Mouse (Mus musculus): ENCODE results near the gene Ntn1.

DNA sequence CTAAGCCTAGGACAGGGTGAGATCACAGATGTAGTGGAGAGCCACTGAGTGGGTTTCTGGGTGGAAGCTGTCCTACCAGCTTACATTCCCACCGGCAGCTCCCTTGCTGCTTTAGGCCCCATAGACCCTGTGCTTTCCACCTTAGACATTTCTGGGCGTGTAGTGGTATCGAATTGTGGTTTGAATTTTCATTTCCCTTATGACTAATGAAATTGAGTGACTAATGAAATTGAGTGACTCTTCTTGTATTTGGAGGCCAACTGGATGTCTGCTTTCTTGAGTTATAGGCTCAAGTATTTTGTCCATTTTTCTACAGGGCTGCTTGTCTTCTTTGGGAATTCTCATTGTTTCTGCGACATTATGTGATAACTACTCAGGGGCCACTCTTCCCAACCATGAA, 45.9 kb upstream of the Ntn1 start:
- TF ChIP-seq POLR2A (IDR thresholded peaks at IDR 0.05; ENCODE audit: borderline replicate concordance, extremely low read depth, insufficient read depth, insufficient read length, poor library complexity, severe bottlenecking) (no peak), CTCF (IDR thresholded peaks at IDR 0.05; ENCODE audit: borderline replicate concordance, extremely low read depth, insufficient read depth, insufficient read length) (no peak)
